Mouse (Mus musculus) heart, adult 11 months (tissue): ENCODE measurements around the gene Ncoa7.
"Not testable (repeated sequence)": the region's sequence is repeated elsewhere in the genome, so short reads cannot be mapped to it uniquely, and the experiment has no call there.

Experiments used
- DNase-seq: peaks from one replicate; pipeline ENCODE4 v3.0.0; 2022

Ncoa7 gene

GRCm38 (mm10) chr10:30660564-30661328 lies 142.4 kb downstream of the Ncoa7 start:
- DNase-seq = no peak

- no peak for DNase-seq
These were observed 147.5 kb downstream of the Ncoa7 start for GRCm38 (mm10) chr10:30655655-30656054.

- no peak for DNase-seq
These were observed 155.4 kb downstream of the Ncoa7 start for GRCm38 (mm10) chr10:30647681-30648080.

GRCm38 (mm10) chr10:30638216-30638615 lies 164.9 kb downstream of the Ncoa7 start:
- DNase-seq = no peak

GRCm38 (mm10) chr10:30636474-30637154 lies 166.5 kb downstream of the Ncoa7 start:
- DNase-seq = not testable (repeated sequence)

GRCm38 (mm10) chr10:30632718-30633117 lies 170.4 kb downstream of the Ncoa7 start:
- DNase-seq = no peak

GRCm38 (mm10) chr10:30629977-30630376 lies 173.1 kb downstream of the Ncoa7 start:
- DNase-seq = no peak

GRCm38 (mm10) chr10:30629513-30629912 lies 173.6 kb downstream of the Ncoa7 start, which contains the start of gene Hint3:
TSS of gene Hint3 (minus strand) at chr10:30629632.
- DNase-seq = no peak

- DNase-seq = not testable (repeated sequence)
These were observed 174.7 kb downstream of the Ncoa7 start for GRCm38 (mm10) chr10:30628444-30628843.

- no peak for DNase-seq
These were observed 175.6 kb downstream of the Ncoa7 start for GRCm38 (mm10) chr10:30627548-30627947.

GRCm38 (mm10) chr10:30624161-30625019 lies 178.7 kb downstream of the Ncoa7 start:
- no peak for DNase-seq

GRCm38 (mm10) chr10:30622928-30623327 lies 180.2 kb downstream of the Ncoa7 start:
- DNase-seq = no peak

- no peak for DNase-seq
These were observed 184.3 kb downstream of the Ncoa7 start for GRCm38 (mm10) chr10:30618918-30619210.

GRCm38 (mm10) chr10:30618091-30618917 lies 184.8 kb downstream of the Ncoa7 start:
- DNase-seq = peak; percentile 100

GRCm38 (mm10) chr10:30613039-30613438 lies 190.1 kb downstream of the Ncoa7 start:
- no peak for DNase-seq

GRCm38 (mm10) chr10:30609614-30610013 lies 193.5 kb downstream of the Ncoa7 start:
- DNase-seq = no peak

- no peak for DNase-seq
These were observed 195.0 kb downstream of the Ncoa7 start for GRCm38 (mm10) chr10:30608109-30608508.

GRCm38 (mm10) chr10:30600542-30600966 lies 202.6 kb downstream of the Ncoa7 start, which contains the start of gene Trmt11:
TSS of gene Trmt11 (minus strand) at chr10:30600749.
- peak; percentile 99 for DNase-seq

- DNase-seq = no peak
These were observed 203.0 kb downstream of the Ncoa7 start for GRCm38 (mm10) chr10:30600094-30600534.

- DNase-seq = no peak
These were observed 216.1 kb downstream of the Ncoa7 start for GRCm38 (mm10) chr10:30587037-30587436.

- DNase-seq = no peak
These were observed 217.4 kb downstream of the Ncoa7 start for GRCm38 (mm10) chr10:30585691-30586090.
